Mouse (Mus musculus): ENCODE measurements at regions not wholly inside any gene's neighbourhood (a gene's known extent, or its start where the extent isn't known, plus 50 kb on each side); places are given as distances from the start of the nearest gene placed in this dataset.

DNA sequence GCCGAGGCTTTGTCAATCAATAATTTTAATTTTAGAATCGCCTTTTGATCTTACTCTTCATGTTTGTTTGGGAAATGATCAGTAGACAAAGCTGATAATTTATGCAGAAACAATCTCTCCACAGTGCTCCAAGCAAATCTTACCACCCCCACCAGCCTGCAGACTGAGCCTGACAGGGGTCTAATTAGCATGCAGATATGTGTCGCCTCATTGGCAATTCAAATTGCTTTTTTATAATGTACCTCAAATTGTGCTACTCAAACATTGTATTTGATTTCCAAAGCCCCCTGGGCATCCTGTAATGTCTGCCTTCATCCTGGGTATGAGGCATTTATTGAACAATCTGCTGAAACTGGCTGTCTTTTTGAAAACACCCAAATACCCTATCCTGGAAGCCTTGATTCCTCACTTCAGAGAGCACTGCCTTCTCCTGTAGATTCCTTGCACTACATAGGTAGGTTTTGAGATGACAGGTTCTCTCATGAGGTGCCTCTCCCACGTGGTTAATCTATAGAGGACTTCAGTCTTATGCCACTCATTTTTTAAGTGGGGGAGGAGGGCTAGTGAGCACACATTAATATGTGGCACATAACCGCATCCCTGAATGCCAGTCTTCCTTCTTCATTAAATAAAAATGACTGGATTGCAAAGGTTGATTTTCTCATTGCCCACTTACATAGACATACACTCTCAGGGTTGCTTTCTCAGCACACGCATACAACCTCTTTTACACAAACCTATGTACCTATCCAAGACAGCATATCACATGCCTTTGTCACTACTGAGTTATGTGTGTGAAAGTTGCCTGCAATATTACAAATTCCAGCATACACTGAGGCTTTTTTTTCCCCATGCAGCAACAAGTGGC, 954.3 kb upstream of the Gm8797 start:
- TF ChIP-seq CTCF (IDR thresholded peaks at IDR 0.05; ENCODE audit: control insufficient read depth, insufficient read depth, insufficient read length) (no peak), MAX (IDR thresholded peaks at IDR 0.05) (no peak), USF1 (IDR thresholded peaks at IDR 0.05; ENCODE audit: low read depth) (no peak), FOSL1 (IDR thresholded peaks at IDR 0.05; ENCODE audit: insufficient read depth, low read length, poor library complexity, severe bottlenecking) (no peak), CEBPB (IDR thresholded peaks at IDR 0.05; ENCODE audit: low read depth) (no peak), MYOG (IDR thresholded peaks at IDR 0.05; ENCODE audit: control insufficient read depth, extremely low read depth, insufficient read length) (no peak), MYOD1 (IDR thresholded peaks at IDR 0.05; ENCODE audit: control insufficient read depth, insufficient read length, low read depth) (no peak)
